Mouse (Mus musculus) testis, adult 2 months (tissue): ENCODE results near the gene Cdkl3.

Experiments
- CTCF ChIP-seq: fragments of 200-500 bp; IDR thresholded peaks from 2 replicates; pipeline ENCODE4 v1.5.1; 2012; ENCODE audit warnings: low read depth, mild to moderate bottlenecking, inconsistent platforms, low read length, moderate library complexity; ENCODE audit not compliant: control insufficient read depth, insufficient read depth, insufficient replicate concordance
- POLR2A ChIP-seq: fragments of 200-500 bp; IDR thresholded peaks from 2 replicates; pipeline ENCODE4 v1.6.1; 2012; ENCODE audit warnings: low read depth, mild to moderate bottlenecking, inconsistent platforms, low read length, moderate library complexity; ENCODE audit not compliant: control insufficient read depth

- TF ChIP-seq CTCF (no peak), POLR2A (no peak)
Observed at GRCm38 (mm10) chr11:52035905-52036304, 31.9 kb downstream of the Cdkl3 start.
